Mouse (Mus musculus) CH12.LX (cell line): ENCODE measurements around the gene Cntfr. TPM values are rescaled to one million over a fixed set of nuclear protein-coding genes. Genes with fewer than 3 reads are reported as not detected.

ENCODE experiments used
- DNase-seq: peaks from one replicate; pipeline ENCODE4 v3.0.0-alpha.2; 2013; ENCODE audit errors: extremely low read depth
- H3K27ac ChIP-seq: 2 replicates; pipeline ENCODE4 v1.5.1; 2012; ENCODE audit warnings: low read depth, mild to moderate bottlenecking, control low read depth, moderate library complexity; ENCODE audit not compliant: insufficient read depth
- H3K27me3 ChIP-seq: replicated peaks from 2 replicates; pipeline ENCODE3; 2012; ENCODE audit warnings: inconsistent platforms
- H3K36me3 ChIP-seq, 2 experiments: replicated peaks in 1 of 2; 2 replicates each; pipeline versions ENCODE3 to v1.6.1; 2012; ENCODE audit warnings: inconsistent platforms in 1 of 2, low read length in 1 of 2, mild to moderate bottlenecking in 1 of 2, mixed read lengths in 1 of 2, moderate library complexity in 1 of 2; ENCODE audit not compliant: control insufficient read depth in 1 of 2, insufficient read depth in 1 of 2
- H3K4me1 ChIP-seq, 2 experiments: 2 replicates each; pipeline ENCODE4 v1.6.1; 2012; ENCODE audit warnings: inconsistent platforms in 1 of 2, moderate library complexity in 1 of 2; ENCODE audit not compliant: insufficient read depth in 2 of 2, control insufficient read depth in 1 of 2
- H3K4me2 ChIP-seq: 2 replicates; pipeline ENCODE4 v1.6.1; 2012; ENCODE audit warnings: low read depth, mild to moderate bottlenecking, control low read depth; ENCODE audit not compliant: poor library complexity, insufficient read depth, severe bottlenecking
- H3K4me3 ChIP-seq, 3 experiments: fragments of 150-350 bp in 1 of 3; sonication (generic) in 1 of 3; replicated peaks in 1 of 3; 2 replicates each; pipeline versions ENCODE3 to v1.5.1; 2011 to 2012; ENCODE audit warnings: low read depth in 2 of 3, low read length in 2 of 3, mild to moderate bottlenecking in 2 of 3, moderate library complexity in 2 of 3, control low read depth in 1 of 3, improper control_type of control experiment in 1 of 3, inconsistent platforms in 1 of 3, mixed read lengths in 1 of 3; ENCODE audit not compliant: poor library complexity in 1 of 3
- H3K79me2 ChIP-seq: replicated peaks from 2 replicates; pipeline ENCODE4 v1.6.1; 2012; ENCODE audit warnings: mild to moderate bottlenecking, moderate library complexity; ENCODE audit not compliant: control insufficient read depth, poor library complexity, insufficient read depth, severe bottlenecking; ENCODE audit errors: extremely low read depth
- H3K9ac ChIP-seq: 2 replicates; pipeline ENCODE4 v1.6.1; 2012; ENCODE audit warnings: low read depth, mild to moderate bottlenecking, control low read depth, moderate library complexity; ENCODE audit not compliant: insufficient read depth
- H3K9me3 ChIP-seq: replicated peaks from 2 replicates; pipeline ENCODE3; 2012; ENCODE audit warnings: low read length, inconsistent platforms, mixed read lengths
- CHD2 ChIP-seq: IDR thresholded peaks from 2 replicates; pipeline ENCODE4 v1.6.1; 2011; ENCODE audit warnings: low read length, improper control_type of control experiment
- CTCF ChIP-seq, 2 experiments: IDR thresholded peaks in 1 of 2; conservative IDR thresholded peaks in 1 of 2; 2 replicates each; pipeline ENCODE4 v1.5.1; 2011 to 2012; ENCODE audit warnings: low read depth in 2 of 2, low read length in 2 of 2, improper control_type of control experiment in 1 of 2, inconsistent platforms in 1 of 2, mild to moderate bottlenecking in 1 of 2, moderate library complexity in 1 of 2
- ELF1 ChIP-seq: IDR thresholded peaks from 2 replicates; pipeline ENCODE4 v1.6.1; 2014; ENCODE audit warnings: low read depth, mild to moderate bottlenecking, inconsistent platforms, low read length, improper control_type of control experiment
- EP300 ChIP-seq: IDR thresholded peaks from 2 replicates; pipeline ENCODE4 v1.6.1; 2011; ENCODE audit warnings: low read length, improper control_type of control experiment
- JUND ChIP-seq: conservative IDR thresholded peaks from 2 replicates; pipeline ENCODE4 v1.6.1; 2011; ENCODE audit warnings: low read depth, low read length, improper control_type of control experiment
- MAFK ChIP-seq: IDR thresholded peaks from 2 replicates; pipeline ENCODE4 v1.6.1; 2011; ENCODE audit warnings: low read length, improper control_type of control experiment; ENCODE audit not compliant: insufficient replicate concordance
- MAZ ChIP-seq: IDR thresholded peaks from 2 replicates; pipeline ENCODE4 v1.6.1; 2012; ENCODE audit warnings: low read depth, mild to moderate bottlenecking, inconsistent platforms, low read length, improper control_type of control experiment, moderate library complexity
- MEF2A ChIP-seq: IDR thresholded peaks from 2 replicates; pipeline ENCODE4 v1.6.1; 2014; ENCODE audit warnings: low read depth, mild to moderate bottlenecking, inconsistent platforms, low read length, improper control_type of control experiment, borderline replicate concordance
- PAX5 ChIP-seq: IDR thresholded peaks from 2 replicates; pipeline ENCODE4 v1.6.1; 2012; ENCODE audit warnings: low read length, inconsistent platforms, mixed read lengths
- RAD21 ChIP-seq: IDR thresholded peaks from 2 replicates; pipeline ENCODE4 v1.6.1; 2011; ENCODE audit warnings: low read depth, mild to moderate bottlenecking, low read length, improper control_type of control experiment, moderate library complexity
- SIN3A ChIP-seq: IDR thresholded peaks from 2 replicates; pipeline ENCODE4 v1.6.1; 2012; ENCODE audit warnings: low read length, improper control_type of control experiment, inconsistent platforms
- TBP ChIP-seq: conservative IDR thresholded peaks from 2 replicates; pipeline ENCODE4 v1.6.1; 2011; ENCODE audit warnings: low read depth, low read length, improper control_type of control experiment
- UBTF ChIP-seq: IDR thresholded peaks from 2 replicates; pipeline ENCODE4 v1.6.1; 2012; ENCODE audit warnings: low read depth, mild to moderate bottlenecking, inconsistent platforms, low read length, improper control_type of control experiment, moderate library complexity
- USF1 ChIP-seq: IDR thresholded peaks from 2 replicates; pipeline ENCODE4 v1.6.1; 2014; ENCODE audit warnings: low read depth, mild to moderate bottlenecking, inconsistent platforms, low read length, improper control_type of control experiment
- USF2 ChIP-seq: conservative IDR thresholded peaks from 2 replicates; pipeline ENCODE4 v1.6.1; 2011; ENCODE audit warnings: low read depth, low read length, improper control_type of control experiment
- ZMIZ1 ChIP-seq: IDR thresholded peaks from 2 replicates; pipeline ENCODE4 v1.6.1; 2012; ENCODE audit warnings: low read depth, mild to moderate bottlenecking, inconsistent platforms, low read length, improper control_type of control experiment
- dilution Hi-C: fragments of 300-500 bp; cut with MboI; formaldehyde crosslinking; loops from 2 replicates; pipeline ENCODE4 v1.14.3; 2020; ENCODE audit warnings: low sequenced_read_pairs; ENCODE audit not compliant: extremely low pct_unique_long_range_greater_than_20kb, extremely low pct_ligation_motif_present
- in situ Hi-C: fragments of 300-500 bp; cut with MboI; formaldehyde crosslinking; loops from 3 replicates; pipeline ENCODE4 v1.14.3; 2019; ENCODE audit warnings: low sequenced_read_pairs, low pct_ligation_motif_present, low pct_unique_long_range_greater_than_20kb, mixed read lengths
- polyA plus RNA-seq: library from polyadenylated mRNA; unstranded; fragments of >175 nt; gene quantifications from 2 replicates; pipeline ENCODE4 v1.2.1, GENCODE M21; 2012; ENCODE audit warnings: low read depth; ENCODE audit not compliant: insufficient read length
- total RNA-seq, 2 experiments: library from RNA; depleted of rRNA; stranded (reverse); fragments of 300-350 nt in 1 of 2; fragments of >200 nt in 1 of 2; gene quantifications; 2 replicates each; pipeline ENCODE4 v1.2.3; 2012 to 2014

Cntfr gene
- total and polyA plus RNA-seq, 3 experiments, result not detected

- peak overlapping the region; percentile 28; the same call in 1 of the 2 replicates for H3K9ac ChIP-seq
- peaks cover 16 to 43% of the 10 kb centered on the region in 2 experiments for H3K36me3 ChIP-seq
- H3K4me2 ChIP-seq, result peak overlapping the region; percentile 89
- in situ Hi-C loops (no loop called here), dilution Hi-C loops (no loop called here)
- H3K9me3 ChIP-seq, result no peaks in the 10 kb centered on the region
- DNase-seq, result no peak
- H3K27ac ChIP-seq, result no peak overlapping the region
- TF ChIP-seq JUND, result no peak
- TF ChIP-seq UBTF, result no peak
- no peak for TF ChIP-seq ELF1
- no peak for TF ChIP-seq ZMIZ1
- TF ChIP-seq CTCF (conservative IDR thresholded peaks at IDR 0.05 in 1 of 2, IDR thresholded peaks at IDR 0.05 in 1 of 2; ENCODE audit: low read depth in 2 of 2, low read length in 2 of 2), result no peak
- no peak for TF ChIP-seq CHD2
- TF ChIP-seq MAZ, result no peak
- no peak for TF ChIP-seq PAX5
- TF ChIP-seq USF1, result no peak
- TF ChIP-seq RAD21, result no peak
- no peak for TF ChIP-seq MEF2A
- TF ChIP-seq MAFK, result no peak
- no peak for TF ChIP-seq EP300
- TF ChIP-seq SIN3A, result no peak
- TF ChIP-seq TBP, result no peak
- peaks cover 14 to 31% of the 10 kb centered on the region in 2 experiments for H3K4me1 ChIP-seq
- peaks cover 7% of the 10 kb centered on the region; the same call in 1 of the 2 replicates for H3K79me2 ChIP-seq
- peak overlapping the region in 2 of 3 experiments; percentile 68 to 84 for H3K4me3 ChIP-seq
- H3K27me3 ChIP-seq, result peaks cover 10% of the 10 kb centered on the region
Observed at GRCm38 (mm10) chr4:41711705-41712375, 15.0 kb upstream of the Cntfr start.

- in situ Hi-C loops, result no loop called here
- Histone ChIP-seq H3K4me2 (no peak overlapping the region), H3K27ac (no peak overlapping the region), H3K36me3 (peaks cover 7 to 27% of the 10 kb centered on the region in 2 experiments), H3K79me2 (peaks cover 7% of the 10 kb centered on the region; the same call in 1 of the 2 replicates), H3K27me3 (peaks cover 26% of the 10 kb centered on the region), H3K9ac (no peak overlapping the region), H3K9me3 (no peaks in the 10 kb centered on the region), H3K4me3 (no peak overlapping the region), H3K4me1 (peaks cover 14 to 36% of the 10 kb centered on the region in 2 experiments)
- dilution Hi-C loops, result no loop called here
- no peak for DNase-seq
- TF ChIP-seq USF2, result no peak
- peak in 1 of 2 experiments; percentile 41; a peak in 2 of 4 replicates for TF ChIP-seq CTCF (conservative IDR thresholded peaks at IDR 0.05 in 1 of 2, IDR thresholded peaks at IDR 0.05 in 1 of 2; ENCODE audit: low read depth in 2 of 2, low read length in 2 of 2)
Observed at GRCm38 (mm10) chr4:41710229-41710628, 13.3 kb upstream of the Cntfr start.
